Mouse (Mus musculus): ENCODE measurements around the gene Dnal1. TPM values are rescaled to one million over a fixed set of nuclear protein-coding genes. Genes with fewer than 3 reads are reported as not detected.

Dnal1 gene
- polyA plus RNA-seq, 1 experiment from 2014 or later, result 6.1 TPM

DNA sequence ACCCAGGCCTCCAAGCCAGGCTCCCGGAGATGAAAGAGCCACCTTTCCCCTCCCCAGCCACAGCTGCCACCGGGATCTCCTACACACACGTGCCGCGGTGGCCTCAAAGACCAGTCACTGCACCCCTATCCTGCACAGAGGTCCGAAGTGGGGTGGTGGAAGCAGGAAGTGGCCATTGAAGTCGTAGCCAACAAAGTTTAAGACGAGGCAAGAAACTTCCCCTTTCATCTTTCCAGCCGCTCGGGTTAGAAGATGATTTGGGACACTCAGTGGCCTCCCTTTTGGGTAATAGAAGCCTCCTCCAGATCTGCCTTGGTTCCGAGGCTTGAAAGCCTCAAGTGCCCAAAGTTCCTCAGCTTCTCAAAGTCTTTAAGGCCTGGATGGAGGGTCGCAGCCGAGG, 78.1 kb downstream of the Dnal1 start:
- Histone ChIP-seq H3K27ac (no peak overlapping the region), H3K27me3 (no peaks in the 10 kb centered on the region), H3K4me1 (peaks cover 78% of the 10 kb centered on the region), H3K9ac (peak overlapping the region; percentile 94), H3K4me3 (peak overlapping the region; percentile 80), H3K36me3 (no peaks in the 10 kb centered on the region), H3K9me3 (no peaks in the 10 kb centered on the region), H3K4me2 (replicated peaks) (peak overlapping the region; percentile 99)
- WGBS, result 2% methylated on average over 13 of the region's 13 CpGs
- no peak for ATAC-seq (ENCODE audit: low FRiP score, low read depth)

DNA sequence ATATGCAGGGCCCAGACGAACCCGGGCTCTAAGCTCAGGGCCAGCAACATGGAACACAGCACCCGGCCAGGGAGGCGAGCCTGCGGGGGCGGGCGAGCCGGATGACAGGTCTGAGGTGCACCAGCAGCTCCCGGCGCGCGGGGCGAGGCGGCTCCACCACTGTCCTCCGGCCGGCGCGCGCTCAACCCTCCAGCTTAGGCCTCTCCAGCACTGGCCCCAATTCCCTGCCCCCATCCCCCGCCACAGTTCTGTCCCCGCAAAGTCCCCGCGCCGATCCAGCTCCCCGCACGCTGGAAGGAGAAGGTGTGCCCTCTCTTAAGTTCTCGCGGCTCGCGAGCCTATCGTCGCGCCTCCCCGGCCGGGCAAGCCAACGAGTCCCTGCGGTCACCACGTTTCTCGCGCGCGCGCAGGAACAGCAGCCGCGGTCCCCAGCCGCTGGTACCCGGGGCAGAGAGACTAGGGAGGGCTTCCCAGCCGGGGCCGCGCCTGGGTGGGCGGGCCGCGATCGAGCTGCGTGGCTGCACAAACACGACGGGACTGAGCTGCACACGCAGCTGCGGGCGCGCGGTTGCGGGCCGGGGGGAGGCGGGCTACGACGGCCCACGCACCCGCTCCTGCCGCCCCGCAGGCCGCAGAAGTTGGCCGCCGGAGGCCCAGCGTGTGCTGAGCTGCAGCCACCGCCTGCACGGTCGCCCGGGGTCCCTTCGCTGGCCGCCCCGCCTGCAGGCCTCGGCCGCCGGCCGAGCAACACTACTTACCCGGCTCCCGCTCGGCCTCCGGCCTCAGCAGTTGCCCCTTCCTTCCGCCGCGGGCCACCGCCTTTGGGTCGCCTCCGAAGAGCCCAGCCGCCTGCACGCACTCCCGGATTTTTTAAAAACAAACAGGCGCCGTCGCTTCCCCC, 78.8 kb downstream of the Dnal1 start:
- Histone ChIP-seq H3K9me3 (no peaks in the 10 kb centered on the region), H3K9ac (peak overlapping the region; percentile 94), H3K27me3 (no peaks in the 10 kb centered on the region), H3K4me1 (peaks cover 71% of the 10 kb centered on the region), H3K4me3 (peak overlapping the region; percentile 80), H3K27ac (peak overlapping the region; percentile 94), H3K4me2 (replicated peaks) (peak overlapping the region; percentile 99), H3K36me3 (no peaks in the 10 kb centered on the region)
- under 1% methylated on average over 92 of the region's 102 CpGs for WGBS
- ATAC-seq (ENCODE audit: low FRiP score, low read depth), result peak; percentile 34

DNA sequence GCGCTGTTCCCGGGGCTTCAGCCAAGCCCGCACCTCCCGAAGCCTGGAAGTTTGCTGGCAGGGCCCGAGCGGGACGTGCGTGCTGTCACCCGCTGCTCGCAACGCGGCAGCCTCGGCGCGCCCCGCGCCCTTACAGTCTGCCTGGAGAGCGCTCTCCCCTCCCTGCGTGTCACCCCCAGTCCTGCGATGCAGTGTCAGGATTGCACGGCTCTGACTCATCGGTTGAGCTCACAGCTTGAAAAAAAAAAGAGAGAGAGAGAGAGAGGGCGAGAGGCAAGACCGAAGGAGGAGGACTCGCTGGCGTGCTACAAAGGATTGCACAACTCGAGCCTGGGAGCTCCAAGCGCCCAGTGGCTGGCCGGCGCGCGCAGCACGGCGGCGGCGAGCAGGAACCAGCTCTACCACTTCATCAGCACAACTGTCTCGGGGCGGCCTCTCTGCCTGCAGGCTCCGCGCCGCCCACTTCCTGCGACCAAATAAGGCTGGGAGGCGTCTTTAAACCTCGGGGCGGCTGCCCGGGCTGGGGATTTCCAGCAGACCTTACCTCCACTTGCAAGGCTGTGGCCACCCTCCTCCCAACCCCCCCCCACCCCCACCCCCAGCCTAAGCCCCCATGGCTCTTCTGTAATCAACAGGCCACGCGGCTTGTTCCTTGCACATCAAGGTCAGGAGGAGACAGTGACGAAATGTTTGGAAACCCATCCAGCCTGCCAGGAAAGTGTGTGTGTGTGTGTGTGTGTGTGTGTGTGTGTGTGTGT, 79.7 kb downstream of the Dnal1 start:
- H3K36me3 ChIP-seq, result no peaks in the 10 kb centered on the region
- H3K27me3 ChIP-seq, result no peaks in the 10 kb centered on the region
- peak overlapping the region; percentile 94 for H3K9ac ChIP-seq
- peak; percentile 83 for ATAC-seq (ENCODE audit: low FRiP score, low read depth)
- H3K27ac ChIP-seq, result peak overlapping the region; percentile 94
- peak overlapping the region; percentile 80 for H3K4me3 ChIP-seq
- H3K4me2 ChIP-seq (replicated peaks), result peak overlapping the region; percentile 99
- 0% methylated on average over 49 of the region's 49 CpGs for WGBS
- peaks cover 63% of the 10 kb centered on the region for H3K4me1 ChIP-seq
- H3K9me3 ChIP-seq, result no peaks in the 10 kb centered on the region

DNA sequence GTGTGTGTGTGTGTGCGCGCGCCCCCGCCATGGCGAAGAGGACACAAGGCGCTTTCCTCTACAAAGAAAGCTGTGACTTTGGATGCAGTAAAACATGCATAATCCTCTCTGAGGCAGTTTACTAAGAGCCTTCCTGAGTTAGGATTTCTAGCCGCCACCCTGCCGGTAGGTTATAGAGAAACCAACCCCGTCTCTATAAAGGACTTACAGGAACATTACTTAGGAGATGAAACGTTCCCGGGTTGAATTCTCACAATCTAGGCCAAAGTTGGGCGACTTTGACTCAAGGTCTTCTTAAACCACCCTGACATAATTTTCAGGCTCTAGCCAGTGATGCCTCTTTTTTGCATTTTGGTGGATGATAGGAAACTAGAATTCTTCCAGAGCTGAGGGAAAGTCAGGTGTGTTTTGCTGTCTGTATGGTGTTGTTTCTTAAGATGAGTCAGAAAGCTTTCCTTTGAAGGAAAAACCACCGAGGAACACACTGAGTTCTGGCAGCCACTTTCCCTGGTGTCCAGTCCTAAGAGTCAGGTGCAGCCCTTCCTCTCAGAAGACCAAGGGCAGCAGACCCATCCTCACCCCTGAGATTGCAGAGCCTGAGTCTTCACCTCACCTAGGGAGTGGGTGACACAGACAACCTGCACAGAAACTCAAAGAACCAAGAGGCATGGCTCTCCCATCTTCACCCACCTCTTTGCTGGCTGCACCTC, 80.4 kb downstream of the Dnal1 start:
- Histone ChIP-seq H3K27me3 (no peaks in the 10 kb centered on the region), H3K36me3 (no peaks in the 10 kb centered on the region), H3K9ac (peak overlapping the region; percentile 94), H3K4me2 (replicated peaks) (peak overlapping the region; percentile 99), H3K27ac (peak overlapping the region; percentile 94; the same call in 1 of the 2 replicates), H3K4me1 (peaks cover 60% of the 10 kb centered on the region), H3K9me3 (no peaks in the 10 kb centered on the region), H3K4me3 (peak overlapping the region; percentile 80)
- ATAC-seq (ENCODE audit: low FRiP score, low read depth), result no peak
- WGBS, result 4% methylated on average over 9 of the region's 13 CpGs

DNA sequence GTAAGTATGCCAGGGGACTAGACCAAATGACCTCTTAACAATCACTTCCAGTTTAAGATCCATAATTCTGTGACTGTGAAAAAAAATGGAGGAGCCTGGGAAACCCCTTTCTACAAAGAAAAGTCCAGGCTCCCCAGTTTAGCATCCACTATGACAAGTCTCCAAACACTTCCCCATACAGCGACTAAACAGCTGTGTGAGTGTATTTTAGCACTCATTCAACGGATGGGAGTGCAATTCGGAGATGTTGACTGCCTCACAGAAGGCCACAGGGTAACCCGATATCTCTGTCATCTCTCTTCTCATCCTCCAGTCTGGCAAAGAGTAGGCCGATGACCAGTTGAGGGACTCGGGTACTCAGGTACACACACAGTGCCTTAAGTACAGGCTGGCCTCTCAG, 81.0 kb downstream of the Dnal1 start:
- Histone ChIP-seq H3K9me3 (no peaks in the 10 kb centered on the region), H3K4me1 (peaks cover 53% of the 10 kb centered on the region), H3K4me2 (replicated peaks) (0 out of 2 replicates have a peak overlapping the region, but pooled peaks have one; percentile 99), H3K27me3 (no peaks in the 10 kb centered on the region), H3K4me3 (no peak overlapping the region), H3K36me3 (no peaks in the 10 kb centered on the region), H3K27ac (no peak overlapping the region), H3K9ac (no peak overlapping the region)
- ATAC-seq (ENCODE audit: low FRiP score, low read depth), result no peak
- 29% methylated on average over 6 of the region's 6 CpGs for WGBS

Other genes starting within 250 kb of the Dnal1 start
- gene Numb, start 192.4 kb upstream of the Dnal1 start, polyA plus RNA-seq (2015; fragmentation: Nextera tagmentation; extraction: Ambion mirVana), result 36.0 and 40.7 TPM in 2 replicates
- gene Riox1, start 163.8 kb upstream of the Dnal1 start, polyA plus RNA-seq (2015; fragmentation: Nextera tagmentation; extraction: Ambion mirVana), result 11.2 and 11.7 TPM in 2 replicates
- not detected in 2 replicates for gene Heatr4, start 129.5 kb upstream of the Dnal1 start, polyA plus RNA-seq (2015; fragmentation: Nextera tagmentation; extraction: Ambion mirVana)
- 21.1 and 25.0 TPM in 2 replicates for gene Acot2, start 126.5 kb upstream of the Dnal1 start, polyA plus RNA-seq (2015; fragmentation: Nextera tagmentation; extraction: Ambion mirVana)
- gene Acot1, start 104.9 kb upstream of the Dnal1 start, polyA plus RNA-seq (2015; fragmentation: Nextera tagmentation; extraction: Ambion mirVana), result 33.7 and 38.6 TPM in 2 replicates
- gene Acot4, start 76.0 kb upstream of the Dnal1 start, polyA plus RNA-seq (2015; fragmentation: Nextera tagmentation; extraction: Ambion mirVana), result 0.23 and 0.63 TPM in 2 replicates
- not detected in 2 replicates for gene Gm49366, start 75.4 kb upstream of the Dnal1 start, polyA plus RNA-seq (2015; fragmentation: Nextera tagmentation; extraction: Ambion mirVana)
- gene Acot3, start 62.2 kb upstream of the Dnal1 start, polyA plus RNA-seq (2015; fragmentation: Nextera tagmentation; extraction: Ambion mirVana), result 0.17 and 0.20 TPM in 2 replicates
- gene Acot5, start 45.0 kb upstream of the Dnal1 start, polyA plus RNA-seq (2015; fragmentation: Nextera tagmentation; extraction: Ambion mirVana), result not detected in 2 replicates
- gene Acot6, start 13.7 kb upstream of the Dnal1 start, polyA plus RNA-seq (2015; fragmentation: Nextera tagmentation; extraction: Ambion mirVana), result 1.1 and 1.3 TPM in 2 replicates
- gene Pnma1, start 34.1 kb downstream of the Dnal1 start, polyA plus RNA-seq (2015; fragmentation: Nextera tagmentation; extraction: Ambion mirVana), result 1.0 and 1.4 TPM in 2 replicates
- gene Elmsan1, start 104.5 kb downstream of the Dnal1 start, polyA plus RNA-seq (2015; fragmentation: Nextera tagmentation; extraction: Ambion mirVana), result 8.9 and 9.9 TPM in 2 replicates
- 12.1 and 12.7 TPM in 2 replicates for gene Ptgr2, start 170.9 kb downstream of the Dnal1 start, polyA plus RNA-seq (2015; fragmentation: Nextera tagmentation; extraction: Ambion mirVana)
- gene Zfp410, start 202.5 kb downstream of the Dnal1 start, polyA plus RNA-seq (2015; fragmentation: Nextera tagmentation; extraction: Ambion mirVana), result 97.3 and 102 TPM in 2 replicates
- gene Coq6, start 247.3 kb downstream of the Dnal1 start, polyA plus RNA-seq (2015; fragmentation: Nextera tagmentation; extraction: Ambion mirVana), result 47.4 and 50.7 TPM in 2 replicates
- gene Fam161b, start 247.5 kb downstream of the Dnal1 start, polyA plus RNA-seq (2015; fragmentation: Nextera tagmentation; extraction: Ambion mirVana), result 3.8 and 4.5 TPM in 2 replicates

Measured in limb, embryonic 13.5 days (tissue).